Mouse (Mus musculus) forebrain, embryonic 13.5 days (tissue): Measurements from ENCODE around the gene Cdc27. TPM values are rescaled to one million over a fixed set of nuclear protein-coding genes. Genes with fewer than 3 reads are reported as not detected.

Experiments
- ATAC-seq: fragments of 200-750 bp; cut with Nextera tagmentation; 2 replicates; pipeline ENCODE4 v1.8.0; 2017
- H3K27ac ChIP-seq: fragments of 300-500 bp; sonication (generic); 2 replicates; pipeline ENCODE4 v1.5.1; 2015; ENCODE audit warnings: inconsistent platforms, mild to moderate bottlenecking, moderate library complexity
- H3K27me3 ChIP-seq: fragments of 300-500 bp; sonication (generic); 2 replicates; pipeline ENCODE4 v1.6.1; 2015; ENCODE audit warnings: mild to moderate bottlenecking, inconsistent platforms
- H3K36me3 ChIP-seq: fragments of 300-500 bp; sonication (generic); 2 replicates; pipeline ENCODE4 v1.6.1; 2015; ENCODE audit warnings: mild to moderate bottlenecking, inconsistent platforms; ENCODE audit not compliant: poor library complexity, severe bottlenecking
- H3K4me1 ChIP-seq: fragments of 300-500 bp; sonication (generic); 2 replicates; pipeline ENCODE4 v1.6.1; 2015; ENCODE audit warnings: inconsistent platforms
- H3K4me2 ChIP-seq: fragments of 300-500 bp; sonication (generic); 2 replicates; pipeline ENCODE4 v1.6.1; 2015; ENCODE audit warnings: inconsistent platforms, mild to moderate bottlenecking, moderate library complexity
- H3K4me3 ChIP-seq: fragments of 300-500 bp; sonication (generic); 2 replicates; pipeline ENCODE4 v1.5.1; 2015; ENCODE audit warnings: mild to moderate bottlenecking, inconsistent platforms
- H3K9ac ChIP-seq: fragments of 300-500 bp; sonication (generic); 2 replicates; pipeline ENCODE4 v1.6.1; 2015; ENCODE audit warnings: mild to moderate bottlenecking, inconsistent platforms
- H3K9me3 ChIP-seq: fragments of 300-500 bp; sonication (generic); replicated peaks from 2 replicates; pipeline ENCODE4 v1.6.1; 2016; ENCODE audit warnings: inconsistent platforms
- WGBS: fragments of 180-500 bp; shearing (Covaris S2); methylation state at CpG from one replicate; pipeline ENCODE4 v1.1.7; 2015; 5-methylcytosine and 5-hydroxymethylcytosine counted together
- polyA plus RNA-seq: library from polyadenylated mRNA; unstranded; fragments of >200 nt; fragmentation: Nextera tagmentation; extraction: Ambion mirVana; gene quantifications from 2 replicates; pipeline ENCODE4 v1.2.1, GENCODE M21; 2015

Cdc27 gene
- polyA plus RNA-seq, 1 experiment from 2014 or later = 43.7 TPM

- WGBS = 96% methylated on average over 5 of the region's 5 CpGs
- no peak for ATAC-seq
- Histone ChIP-seq H3K9ac (no peak overlapping the region), H3K9me3 (no peaks in the 10 kb centered on the region), H3K4me2 (no peak overlapping the region), H3K27ac (no peak overlapping the region), H3K36me3 (peaks cover 16% of the 10 kb centered on the region), H3K27me3 (no peaks in the 10 kb centered on the region), H3K4me1 (no peaks in the 10 kb centered on the region), H3K4me3 (no peak overlapping the region)
Measured at GRCm38 (mm10) chr11:104539811-104540210, 10.6 kb downstream of the Cdc27 start.

- H3K36me3 ChIP-seq = peaks cover 26% of the 10 kb centered on the region
- no peak overlapping the region for H3K4me3 ChIP-seq
- no peak overlapping the region for H3K4me2 ChIP-seq
- H3K27ac ChIP-seq = no peak overlapping the region
- no peaks in the 10 kb centered on the region for H3K9me3 ChIP-seq
- no peak for ATAC-seq
- 94% methylated on average over 2 of the region's 2 CpGs for WGBS
- no peak overlapping the region for H3K9ac ChIP-seq
- no peaks in the 10 kb centered on the region for H3K4me1 ChIP-seq
- H3K27me3 ChIP-seq = no peaks in the 10 kb centered on the region
Measured at GRCm38 (mm10) chr11:104537945-104538555, 12.4 kb downstream of the Cdc27 start.

- no peak overlapping the region for H3K4me3 ChIP-seq
- no peak overlapping the region for H3K27ac ChIP-seq
- H3K36me3 ChIP-seq = peaks cover 36% of the 10 kb centered on the region
- H3K9me3 ChIP-seq = no peaks in the 10 kb centered on the region
- WGBS = 96% methylated on average over 2 of the region's 2 CpGs
- ATAC-seq = no peak
- H3K4me1 ChIP-seq = no peaks in the 10 kb centered on the region
- H3K9ac ChIP-seq = no peak overlapping the region
- no peaks in the 10 kb centered on the region for H3K27me3 ChIP-seq
- no peak overlapping the region for H3K4me2 ChIP-seq
Measured at GRCm38 (mm10) chr11:104536843-104537242, 13.6 kb downstream of the Cdc27 start.

GRCm38 (mm10) chr11:104525935-104526334, 24.5 kb downstream of the Cdc27 start:
- 94% methylated on average over 6 of the region's 6 CpGs for WGBS
- no peak overlapping the region for H3K9ac ChIP-seq
- no peak for ATAC-seq

GRCm38 (mm10) chr11:104512436-104512835, 38.0 kb downstream of the Cdc27 start:
- Histone ChIP-seq H3K4me2 (no peak overlapping the region), H3K36me3 (peaks cover 88% of the 10 kb centered on the region), H3K9me3 (no peaks in the 10 kb centered on the region), H3K4me3 (no peak overlapping the region), H3K27me3 (no peaks in the 10 kb centered on the region), H3K9ac (no peak overlapping the region), H3K4me1 (no peaks in the 10 kb centered on the region), H3K27ac (no peak overlapping the region)
- ATAC-seq = no peak
- WGBS = 92% methylated on average over 4 of the region's 4 CpGs

More at GRCm38 (mm10) chr11:104525935-104526334, 24.5 kb downstream of the Cdc27 start:
- H3K36me3 ChIP-seq = peaks cover 76% of the 10 kb centered on the region
- H3K9me3 ChIP-seq = no peaks in the 10 kb centered on the region
- no peaks in the 10 kb centered on the region for H3K27me3 ChIP-seq
- no peaks in the 10 kb centered on the region for H3K4me1 ChIP-seq
- no peak overlapping the region for H3K27ac ChIP-seq
- H3K4me2 ChIP-seq = no peak overlapping the region
- no peak overlapping the region for H3K4me3 ChIP-seq

GRCm38 (mm10) chr11:104510606-104511005, 39.8 kb downstream of the Cdc27 start:
- H3K9me3 ChIP-seq = no peaks in the 10 kb centered on the region

GRCm38 (mm10) chr11:104508455-104508854, 42.0 kb downstream of the Cdc27 start:
- Histone ChIP-seq H3K4me1 (no peaks in the 10 kb centered on the region), H3K27ac (no peak overlapping the region), H3K9ac (no peak overlapping the region), H3K4me3 (no peak overlapping the region), H3K9me3 (no peaks in the 10 kb centered on the region), H3K36me3 (peaks cover 84% of the 10 kb centered on the region), H3K4me2 (no peak overlapping the region), H3K27me3 (no peaks in the 10 kb centered on the region)
- WGBS = 85% methylated on average over 4 of the region's 4 CpGs
- no peak for ATAC-seq

More at GRCm38 (mm10) chr11:104510606-104511005, 39.8 kb downstream of the Cdc27 start:
- ATAC-seq = no peak
- no peak overlapping the region for H3K27ac ChIP-seq
- H3K36me3 ChIP-seq = peaks cover 88% of the 10 kb centered on the region
- 96% methylated on average over 2 of the region's 2 CpGs for WGBS
- H3K4me3 ChIP-seq = no peak overlapping the region
- H3K9ac ChIP-seq = no peak overlapping the region
- no peaks in the 10 kb centered on the region for H3K4me1 ChIP-seq
- no peak overlapping the region for H3K4me2 ChIP-seq
- no peaks in the 10 kb centered on the region for H3K27me3 ChIP-seq

- Histone ChIP-seq H3K4me2 (no peak overlapping the region), H3K4me3 (no peak overlapping the region), H3K36me3 (no peaks in the 10 kb centered on the region), H3K9ac (no peak overlapping the region), H3K27me3 (no peaks in the 10 kb centered on the region), H3K9me3 (no peaks in the 10 kb centered on the region), H3K27ac (no peak overlapping the region), H3K4me1 (no peaks in the 10 kb centered on the region)
- no peak for ATAC-seq
- WGBS = 78% methylated on average over 3 of the region's 3 CpGs
Measured at GRCm38 (mm10) chr11:104488292-104488691, 62.1 kb downstream of the Cdc27 start.

GRCm38 (mm10) chr11:104481971-104482370, 68.4 kb downstream of the Cdc27 start:
- ATAC-seq = no peak
- no peaks in the 10 kb centered on the region for H3K9me3 ChIP-seq
- 88% methylated on average over 8 of the region's 8 CpGs for WGBS

GRCm38 (mm10) chr11:104479505-104479904, 70.9 kb downstream of the Cdc27 start:
- Histone ChIP-seq H3K4me2 (no peak overlapping the region), H3K9ac (no peak overlapping the region), H3K4me1 (no peaks in the 10 kb centered on the region), H3K9me3 (no peaks in the 10 kb centered on the region), H3K36me3 (no peaks in the 10 kb centered on the region), H3K4me3 (no peak overlapping the region), H3K27me3 (no peaks in the 10 kb centered on the region), H3K27ac (no peak overlapping the region)
- 64% methylated on average over 4 of the region's 4 CpGs for WGBS
- ATAC-seq = no peak

More at GRCm38 (mm10) chr11:104481971-104482370, 68.4 kb downstream of the Cdc27 start:
- no peak overlapping the region for H3K4me3 ChIP-seq
- no peak overlapping the region for H3K4me2 ChIP-seq
- no peaks in the 10 kb centered on the region for H3K36me3 ChIP-seq
- H3K4me1 ChIP-seq = no peaks in the 10 kb centered on the region
- H3K27me3 ChIP-seq = no peaks in the 10 kb centered on the region
- no peak overlapping the region for H3K27ac ChIP-seq
- no peak overlapping the region for H3K9ac ChIP-seq

- Histone ChIP-seq H3K27me3 (no peaks in the 10 kb centered on the region), H3K4me3 (peak overlapping the region; percentile 98), H3K36me3 (peaks cover 8% of the 10 kb centered on the region; the same call in 1 of the 2 replicates), H3K27ac (no peak overlapping the region), H3K4me1 (peaks cover 21% of the 10 kb centered on the region), H3K4me2 (peak overlapping the region; percentile 80), H3K9ac (peak overlapping the region; percentile 96), H3K9me3 (no peaks in the 10 kb centered on the region)
- peak; percentile 100 for ATAC-seq
- WGBS = under 1% methylated on average over 16 of the region's 19 CpGs
Measured at GRCm38 (mm10) chr11:104469371-104469835, 81.0 kb downstream of the Cdc27 start.

- peak; percentile 79 for ATAC-seq
- Histone ChIP-seq H3K9ac (peak within 1 kb of the TSS; percentile 96), H3K27ac (0 out of 2 replicates have a peak within 1 kb of the TSS, but pooled peaks have one; percentile 38), H3K4me2 (peak within 1 kb of the TSS; percentile 80), H3K9me3 (no peaks in the 10 kb centered on the region), H3K36me3 (peaks cover 10% of the 10 kb centered on the region; the same call in 1 of the 2 replicates), H3K4me1 (peaks cover 21% of the 10 kb centered on the region), H3K27me3 (no peaks in the 10 kb centered on the region), H3K4me3 (peak within 1 kb of the TSS; percentile 98)
- WGBS = 0% methylated on average over 39 of the region's 69 CpGs
Measured at GRCm38 (mm10) chr11:104468751-104469268, 81.6 kb downstream of the Cdc27 start, which contains the start of gene Kansl1. Kansl1 (minus strand) TSS chr11:104468861.
